Mouse (Mus musculus): Measurements from ENCODE around the gene Chrna9.

- TF ChIP-seq CTCF (IDR thresholded peaks at IDR 0.05; ENCODE audit: borderline replicate concordance, extremely low read depth, insufficient read depth, insufficient read length) (no peak), POLR2A (IDR thresholded peaks at IDR 0.05; ENCODE audit: borderline replicate concordance, extremely low read depth, insufficient read depth, insufficient read length, poor library complexity, severe bottlenecking) (no peak)
These were observed 13.9 kb upstream of the Chrna9 start for GRCm38 (mm10) chr5:65920701-65921426.
